In genomic region chr15:101491431-101491830, GRCm38 (mm10) we compare ENCODE assay signal across 40 mouse cellular contexts. TPM values are rescaled to one million over a fixed set of nuclear protein-coding genes. Genes with fewer than 3 reads are reported as not detected.
DNase-seq lines count a peak whose midpoint lies in the region; ATAC-seq and TF ChIP-seq lines count a peak whose summit lies in the region.
"Had no signal": no experiment of that assay in that cellular context is flagged by ENCODE, and none has a peak within 500 bp of the region (broad histone marks: within the 10 kb centered on the region; RNA-seq: fewer than 3 reads in every experiment).

Gene Krt83 (minus strand): TSS chr15:101491512.

- H3K9me3 ChIP-seq in hindbrain, embryonic 10.5 days = no peaks in the 10 kb centered on the region
- H3K9me3 ChIP-seq in hindbrain, embryonic 14.5 days (ENCODE audit: control insufficient read depth, low read length) = no peaks in the 10 kb centered on the region
- no peaks in the 10 kb centered on the region for H3K9me3 ChIP-seq in midbrain, embryonic 10.5 days (replicated peaks)
- no peaks in the 10 kb centered on the region for H3K9me3 ChIP-seq in midbrain, embryonic 15.5 days
- no peaks in the 10 kb centered on the region for H3K9me3 ChIP-seq in midbrain, postnatal 0 days (ENCODE audit: low read length)
- H3K9me3 ChIP-seq: embryonic facial prominence, embryonic 13.5 days; forebrain, embryonic 10.5 days; forebrain, embryonic 15.5 days; hindbrain, embryonic 15.5 days; intestine, embryonic 15.5 days; neural tube, embryonic 15.5 days had no signal

- H3K27me3 ChIP-seq in hindbrain, embryonic 10.5 days (ENCODE audit: insufficient read depth, poor library complexity, severe bottlenecking) = no peaks in the 10 kb centered on the region
- no peaks in the 10 kb centered on the region for H3K27me3 ChIP-seq in hindbrain, embryonic 14.5 days (ENCODE audit: control insufficient read depth, insufficient read depth, low read length)
- H3K27me3 ChIP-seq in midbrain, embryonic 10.5 days (ENCODE audit: low read depth, poor library complexity, severe bottlenecking) = no peaks in the 10 kb centered on the region
- H3K27me3 ChIP-seq in midbrain, embryonic 15.5 days (replicated peaks) = no peaks in the 10 kb centered on the region
- no peaks in the 10 kb centered on the region for H3K27me3 ChIP-seq in midbrain, postnatal 0 days (ENCODE audit: insufficient read depth, low read length)
- H3K27me3 ChIP-seq: embryonic facial prominence, embryonic 13.5 days; forebrain, embryonic 15.5 days; hindbrain, embryonic 15.5 days; intestine, embryonic 15.5 days; neural tube, embryonic 15.5 days; Patski had no signal

- intact Hi-C loops in left cerebral cortex, adult 2 months (cut with DNase I) = no loop called here

- TF ChIP-seq CTCF in midbrain, postnatal 0 days (IDR thresholded peaks at IDR 0.05) = no peak
- TF ChIP-seq CTCF in left cerebral cortex, adult 2 months (IDR thresholded peaks at IDR 0.05) = no peak

- H3K4me3 ChIP-seq in hindbrain, embryonic 10.5 days = no peak within 1 kb of the TSS
- H3K4me3 ChIP-seq in hindbrain, embryonic 14.5 days (replicated peaks; ENCODE audit: low read length) = no peak within 1 kb of the TSS
- H3K4me3 ChIP-seq in midbrain, embryonic 10.5 days = no peak within 1 kb of the TSS
- H3K4me3 ChIP-seq in midbrain, embryonic 15.5 days = no peak within 1 kb of the TSS
- H3K4me3 ChIP-seq in midbrain, postnatal 0 days (ENCODE audit: low read depth, low read length) = no peak within 1 kb of the TSS
- no peak within 1 kb of the TSS for H3K4me3 ChIP-seq in left cerebral cortex, adult 2 months
- H3K4me3 ChIP-seq: embryonic facial prominence, embryonic 13.5 days; forebrain, embryonic 10.5 days; forebrain, embryonic 15.5 days; hindbrain, embryonic 15.5 days; intestine, embryonic 15.5 days; neural tube, embryonic 15.5 days had no signal

- H3K9ac ChIP-seq in hindbrain, embryonic 14.5 days = no peak within 1 kb of the TSS
- H3K9ac ChIP-seq in midbrain, embryonic 15.5 days = no peak within 1 kb of the TSS
- H3K9ac ChIP-seq in midbrain, postnatal 0 days (replicated peaks; ENCODE audit: low read length, poor library complexity, severe bottlenecking) = no peak within 1 kb of the TSS
- H3K9ac ChIP-seq: embryonic facial prominence, embryonic 13.5 days; forebrain, embryonic 15.5 days; hindbrain, embryonic 15.5 days; intestine, embryonic 15.5 days; liver, embryonic 14.5 days; neural tube, embryonic 15.5 days had no signal

- no peak within 1 kb of the TSS for H3K4me2 ChIP-seq in hindbrain, embryonic 14.5 days (replicated peaks)
- H3K4me2 ChIP-seq in midbrain, embryonic 15.5 days = no peak within 1 kb of the TSS
- no peak within 1 kb of the TSS for H3K4me2 ChIP-seq in midbrain, postnatal 0 days (ENCODE audit: low read depth, low read length, poor library complexity, severe bottlenecking)
- H3K4me2 ChIP-seq: embryonic facial prominence, embryonic 13.5 days; forebrain, embryonic 15.5 days; heart, embryonic 11.5 days; hindbrain, embryonic 15.5 days; intestine, embryonic 15.5 days; neural tube, embryonic 15.5 days had no signal

- H3K36me3 ChIP-seq in hindbrain, embryonic 10.5 days = no peaks in the 10 kb centered on the region
- H3K36me3 ChIP-seq in hindbrain, embryonic 14.5 days (replicated peaks; ENCODE audit: control insufficient read depth, insufficient read depth) = no peaks in the 10 kb centered on the region
- H3K36me3 ChIP-seq in midbrain, embryonic 10.5 days = no peaks in the 10 kb centered on the region
- no peaks in the 10 kb centered on the region for H3K36me3 ChIP-seq in midbrain, embryonic 15.5 days (replicated peaks)
- H3K36me3 ChIP-seq in midbrain, postnatal 0 days (ENCODE audit: insufficient read depth, low read length) = no peaks in the 10 kb centered on the region
- H3K36me3 ChIP-seq: embryonic facial prominence, embryonic 13.5 days; forebrain, embryonic 10.5 days; forebrain, embryonic 15.5 days; G1E; hindbrain, embryonic 15.5 days; intestine, embryonic 15.5 days; neural tube, embryonic 15.5 days had no signal

- no peak for DNase-seq in hindbrain, embryonic 10.5 days (ENCODE audit: low spot score)
- no peak for DNase-seq in hindbrain, embryonic 14.5 days (ENCODE audit: low spot score)
- no peak for DNase-seq in midbrain, embryonic 10.5 days (ENCODE audit: low spot score)
- peak; percentile 52 for DNase-seq in large intestine, adult 2 months (ENCODE audit: low read depth, low spot score)
- DNase-seq in midbrain, postnatal 0 days (ENCODE audit: low spot score) = peak; percentile 26
- no peak for DNase-seq in left cerebral cortex, adult 2 months (ENCODE audit: extremely low spot score in 1 of 2, low spot score in 2 of 2)
- DNase-seq in spleen, postnatal 36 days (ENCODE audit: low spot score in 2 of 2) = no peak
- DNase-seq: adrenal gland, postnatal 10 days; cerebellum, adult 18-20 months; gastrocnemius, postnatal 25 days; heart, adult 18-20 months; heart, postnatal 36 days; kidney, adult 2 months; kidney, postnatal 36 days; liver; retina, postnatal 1 day; right cerebral cortex, postnatal 14 days; thymus, adult 18-20 months; thymus, postnatal 36 days had no signal

- peak within 1 kb of the TSS; percentile 3; the same call in 1 of the 2 replicates for H3K27ac ChIP-seq in hindbrain, embryonic 10.5 days
- no peak within 1 kb of the TSS for H3K27ac ChIP-seq in hindbrain, embryonic 14.5 days
- 0 out of 2 replicates have a peak within 1 kb of the TSS, but pooled peaks have one; percentile 23 for H3K27ac ChIP-seq in midbrain, embryonic 10.5 days (replicated peaks)
- H3K27ac ChIP-seq in midbrain, embryonic 15.5 days = no peak within 1 kb of the TSS
- H3K27ac ChIP-seq in midbrain, postnatal 0 days (ENCODE audit: low read depth, low read length) = no peak within 1 kb of the TSS
- H3K27ac ChIP-seq in left cerebral cortex, adult 2 months = no peak within 1 kb of the TSS
- H3K27ac ChIP-seq: embryonic facial prominence, embryonic 13.5 days; forebrain, embryonic 10.5 days; forebrain, embryonic 15.5 days; hindbrain, embryonic 15.5 days; intestine, embryonic 15.5 days; liver, embryonic 14.5 days; macrophage; neural tube, embryonic 15.5 days; stomach, postnatal 0 days had no signal

- WGBS in hindbrain, embryonic 10.5 days = 82% methylated on average over 6 of the region's 6 CpGs
- 66% methylated on average over 6 of the region's 6 CpGs for WGBS in hindbrain, embryonic 14.5 days
- WGBS in midbrain, embryonic 10.5 days = 61% methylated on average over 6 of the region's 6 CpGs
- WGBS in midbrain, embryonic 15.5 days = 63% methylated on average over 6 of the region's 6 CpGs
- 15% methylated on average over 6 of the region's 6 CpGs for WGBS in large intestine, adult 2 months
- 49% methylated on average over 6 of the region's 6 CpGs for WGBS in midbrain, postnatal 0 days

- ATAC-seq in hindbrain, embryonic 14.5 days (ENCODE audit: low FRiP score) = no peak
- ATAC-seq in midbrain, embryonic 15.5 days (replicated peaks) = no peak
- no peak for ATAC-seq in midbrain, postnatal 0 days (ENCODE audit: low FRiP score)
- ATAC-seq: forebrain, embryonic 15.5 days; intestine, embryonic 15.5 days; Patski had no signal

- 0 out of 2 replicates have a peak, but pooled peaks cover 7% of the 10 kb centered on the region for H3K4me1 ChIP-seq in hindbrain, embryonic 10.5 days (replicated peaks)
- no peaks in the 10 kb centered on the region for H3K4me1 ChIP-seq in hindbrain, embryonic 14.5 days (replicated peaks; ENCODE audit: control insufficient read depth, insufficient read depth, low read length)
- H3K4me1 ChIP-seq in midbrain, embryonic 10.5 days = peaks cover 13% of the 10 kb centered on the region
- H3K4me1 ChIP-seq in midbrain, embryonic 15.5 days = no peaks in the 10 kb centered on the region
- H3K4me1 ChIP-seq in midbrain, postnatal 0 days (ENCODE audit: insufficient read depth, low read length) = no peaks in the 10 kb centered on the region
- H3K4me1 ChIP-seq: embryonic facial prominence, embryonic 13.5 days; forebrain, embryonic 15.5 days; hindbrain, embryonic 15.5 days; neural tube, embryonic 15.5 days had no signal

RNA-seq across cellular contexts. Expression of gene Krt83, which starts in this region (rescaled TPM):
- polyA plus RNA-seq in hindbrain, embryonic 10.5 days (2016; fragmentation: Nextera tagmentation; extraction: Ambion mirVana) = not detected in 2 replicates
- not detected in 2 replicates for polyA plus RNA-seq in hindbrain, embryonic 14.5 days (2014; fragmentation: Nextera tagmentation; extraction: Ambion mirVana)
- polyA plus RNA-seq in midbrain, embryonic 10.5 days (2016; fragmentation: Nextera tagmentation; extraction: Ambion mirVana) = 0.07 TPM in 1 of 2 replicates, not detected in the other
- not detected in 2 replicates for polyA plus RNA-seq in midbrain, embryonic 15.5 days (2015; fragmentation: Nextera tagmentation; extraction: Ambion mirVana)
- polyA plus RNA-seq in large intestine, adult 2 months (2012; rRNA removed) = 0.07 and 0.25 TPM in 2 replicates
- total RNA-seq in midbrain, postnatal 0 days (2014; rRNA removed) = not detected in 2 replicates
- polyA plus RNA-seq in midbrain, postnatal 0 days (2015; fragmentation: Nextera tagmentation; extraction: Ambion mirVana) = not detected in 2 replicates
- total RNA-seq in left cerebral cortex, adult 2 months (2021) = not detected
- total RNA-seq: adrenal gland, postnatal 10 days; common myeloid progenitor, adult 5-6 weeks; G1E; gastrocnemius, adult 18-20 months; gastrocnemius, postnatal 25 days; heart, adult 18-20 months; heart, postnatal 36 days; layer of hippocampus, adult 8-10 months; left cerebral cortex, postnatal 14 days; megakaryocyte-erythroid progenitor cell, adult 5-6 weeks had no signal
- polyA plus RNA-seq: embryonic facial prominence, embryonic 13.5 days; forebrain, embryonic 10.5 days; forebrain, embryonic 15.5 days; frontal cortex, adult 2 months; G1E; heart, embryonic 11.5 days; hindbrain, embryonic 15.5 days; kidney, embryonic 16.5 days; limb, embryonic 11.5 days; macrophage; neural tube, embryonic 15.5 days; Patski had no signal

Comparison
In these comparisons a context has a peak if more than half of its experiments do, and no peak if none do; other contexts are left out.
1. H3K27ac ChIP-seq: peak in hindbrain, embryonic 10.5 days (single experiment) and midbrain, embryonic 10.5 days (single experiment); none in hindbrain, embryonic 14.5 days (single experiment), midbrain, embryonic 15.5 days (single experiment), midbrain, postnatal 0 days (single experiment) and left cerebral cortex, adult 2 months (single experiment).
2. Peak in DNase-seq in large intestine, adult 2 months; RNA of the gene not detected or under 1 TPM.
3. Peak in DNase-seq in midbrain, postnatal 0 days; RNA of the gene not detected or under 1 TPM.